Mouse (Mus musculus): ENCODE data around the gene Olfr73. TPM values are rescaled to one million over a fixed set of nuclear protein-coding genes. Genes with fewer than 3 reads are reported as not detected.
"Not testable (repeated sequence)": the region's sequence is repeated elsewhere in the genome, so short reads cannot be mapped to it uniquely, and the experiment has no call there.

Olfr73 gene
- polyA plus RNA-seq (2015; fragmentation: Nextera tagmentation; extraction: Ambion mirVana): not detected in 2 replicates

DNA sequence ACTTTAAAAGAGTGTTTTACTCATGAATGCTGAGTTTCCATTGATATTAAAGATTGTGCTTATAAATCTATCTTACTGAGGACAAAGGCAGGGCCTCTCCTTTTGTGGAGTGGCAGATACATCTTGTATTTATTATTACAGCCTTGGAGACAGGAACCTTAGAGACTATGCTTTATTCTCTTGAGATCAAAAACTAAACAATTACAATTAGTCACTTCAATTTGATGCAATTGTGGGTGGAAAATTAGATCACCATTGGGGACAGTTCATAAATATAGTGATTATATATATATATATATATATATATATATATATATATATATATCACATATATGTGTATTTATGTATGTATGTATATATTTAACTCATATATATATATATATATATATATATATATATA is at the start of gene Olfr73:
TSS of gene Olfr73 (minus strand) at position 101 of the 400 bp plus-strand sequence.
- no peak within 1 kb of the TSS for H3K4me3 ChIP-seq (ENCODE audit: low read length)
- no peak for ATAC-seq
- H3K4me1 ChIP-seq (ENCODE audit: control insufficient read depth, insufficient read depth, low read depth, low read length): no peaks in the 10 kb centered on the region
- H3K27me3 ChIP-seq (replicated peaks; ENCODE audit: control insufficient read depth, insufficient read depth, low read length): no peaks in the 10 kb centered on the region
- no peak within 1 kb of the TSS for H3K9ac ChIP-seq (ENCODE audit: low read depth, low read length)
- no peaks in the 10 kb centered on the region for H3K9me3 ChIP-seq (ENCODE audit: control insufficient read depth, low read length)
- no peak within 1 kb of the TSS for H3K27ac ChIP-seq (ENCODE audit: low read depth, low read length)
- H3K36me3 ChIP-seq (ENCODE audit: control insufficient read depth, insufficient read depth, low read length): no peaks in the 10 kb centered on the region
- H3K4me2 ChIP-seq (ENCODE audit: low read length): no peak within 1 kb of the TSS

DNA sequence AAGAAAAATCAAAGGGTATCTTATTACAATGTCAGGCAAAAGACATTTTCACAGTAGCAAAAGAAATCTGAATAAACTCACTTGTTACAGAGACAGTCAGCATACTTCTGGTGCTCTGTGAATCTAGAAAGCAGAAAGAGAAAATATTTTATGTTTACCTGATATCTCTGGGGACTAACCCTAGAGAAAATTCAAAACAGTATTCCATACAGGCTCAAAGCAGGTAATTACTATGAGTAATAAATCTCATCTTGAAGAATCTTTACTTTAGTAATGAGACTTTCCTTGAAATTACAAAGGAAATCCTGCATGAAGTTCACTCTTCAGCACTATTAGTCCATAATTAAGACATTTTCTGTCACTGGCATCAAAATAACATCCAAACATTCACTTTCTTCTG is 34.2 kb upstream of the Olfr73 start, which contains the start of gene Olfr1163:
TSS of gene Olfr1163 (minus strand) at position 101 of the 400 bp plus-strand sequence.
- Histone ChIP-seq H3K36me3 (ENCODE audit: control insufficient read depth, insufficient read depth, low read length) (no peaks in the 10 kb centered on the region), H3K27ac (ENCODE audit: low read depth, low read length) (no peak within 1 kb of the TSS), H3K27me3 (replicated peaks; ENCODE audit: control insufficient read depth, insufficient read depth, low read length) (no peaks in the 10 kb centered on the region), H3K9ac (ENCODE audit: low read depth, low read length) (no peak within 1 kb of the TSS), H3K4me1 (ENCODE audit: control insufficient read depth, insufficient read depth, low read depth, low read length) (no peaks in the 10 kb centered on the region), H3K4me3 (ENCODE audit: low read length) (no peak within 1 kb of the TSS), H3K9me3 (ENCODE audit: control insufficient read depth, low read length) (no peaks in the 10 kb centered on the region), H3K4me2 (ENCODE audit: low read length) (no peak within 1 kb of the TSS)
- no peak for ATAC-seq

DNA sequence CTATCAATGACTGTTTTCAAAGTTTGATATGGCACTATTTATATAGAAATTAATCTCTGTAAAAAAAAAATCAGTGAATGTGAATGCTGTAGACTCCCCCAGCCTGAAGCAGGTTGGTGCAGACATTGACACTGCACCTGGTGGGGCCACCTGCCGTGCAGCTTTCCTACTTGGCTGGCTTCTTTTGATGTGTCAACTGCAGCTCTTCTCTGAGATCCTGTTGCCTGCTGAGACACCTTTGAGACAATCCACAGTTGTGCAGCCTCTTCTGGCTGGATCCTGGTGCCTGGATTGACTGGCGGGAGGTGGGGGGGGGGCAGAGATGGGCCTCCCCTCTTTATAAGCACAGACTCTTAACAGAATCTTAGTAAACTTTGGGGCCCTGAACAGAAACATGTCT is 26.1 kb upstream of the Olfr73 start:
- Histone ChIP-seq H3K9me3 (ENCODE audit: control insufficient read depth, low read length) (no peaks in the 10 kb centered on the region), H3K27ac (ENCODE audit: low read depth, low read length) (no peak overlapping the region), H3K4me2 (ENCODE audit: low read length) (no peak overlapping the region), H3K36me3 (ENCODE audit: control insufficient read depth, insufficient read depth, low read length) (no peaks in the 10 kb centered on the region), H3K4me1 (ENCODE audit: control insufficient read depth, insufficient read depth, low read depth, low read length) (no peaks in the 10 kb centered on the region), H3K27me3 (replicated peaks; ENCODE audit: control insufficient read depth, insufficient read depth, low read length) (no peaks in the 10 kb centered on the region), H3K9ac (ENCODE audit: low read depth, low read length) (no peak overlapping the region), H3K4me3 (ENCODE audit: low read length) (no peak overlapping the region)
- no peak for ATAC-seq
- WGBS: 74% methylated on average over 2 of the region's 2 CpGs

DNA sequence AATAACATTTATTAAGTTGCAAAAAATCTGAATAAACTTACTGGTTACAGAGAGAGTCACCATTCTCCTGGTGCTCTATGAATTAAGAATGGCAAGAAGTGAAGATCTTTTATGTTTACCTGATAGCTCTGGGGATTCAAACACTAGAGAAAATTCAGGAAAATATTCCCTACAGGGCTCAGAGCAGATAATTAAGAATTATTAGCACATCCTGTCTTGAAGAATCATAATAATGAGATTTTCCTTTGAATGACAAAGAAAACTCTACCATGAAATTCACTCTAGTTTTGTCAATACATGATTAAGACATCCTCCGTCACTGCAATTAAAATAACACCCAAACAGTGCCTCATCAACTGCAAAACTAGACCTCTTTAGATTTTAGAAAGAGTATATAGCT is 13.5 kb upstream of the Olfr73 start, which contains the start of gene Olfr1162:
TSS of gene Olfr1162 (minus strand) at position 101 of the 400 bp plus-strand sequence.
- H3K27ac ChIP-seq (ENCODE audit: low read depth, low read length): no peak within 1 kb of the TSS
- 82% methylated on average over 1 of the region's 1 CpGs for whole genome bisulfite sequencing

DNA sequence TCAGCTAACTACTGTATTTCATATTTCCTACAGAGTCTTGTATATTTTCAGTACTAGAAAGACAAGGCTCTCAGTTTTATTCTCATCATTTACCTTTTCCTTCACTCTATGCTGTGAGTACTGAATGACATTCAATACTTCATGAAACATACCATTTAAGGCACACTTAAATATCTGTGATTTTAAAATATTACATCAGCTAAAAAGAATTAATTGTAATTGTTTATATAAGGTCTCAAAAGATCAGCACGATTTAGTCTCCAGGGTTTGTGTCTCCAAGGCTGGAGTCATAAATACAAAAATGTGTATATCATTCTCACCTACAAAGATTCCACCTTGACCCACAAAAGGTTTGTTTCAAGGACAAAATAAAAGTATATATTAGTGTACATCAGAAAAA is 15.0 kb downstream of the Olfr73 start, which contains the start of gene Olfr1161:
TSS of gene Olfr1161 (plus strand) at position 301 of the 400 bp plus-strand sequence.
- not testable (repeated sequence) for H3K27me3 ChIP-seq (replicated peaks; ENCODE audit: control insufficient read depth, insufficient read depth, low read length); ATAC-seq
- 89% methylated on average over 1 of the region's 1 CpGs for WGBS

More for the DNA sequence above, 13.5 kb upstream of the Olfr73 start, which contains the start of gene Olfr1162:
- H3K36me3 ChIP-seq (ENCODE audit: control insufficient read depth, insufficient read depth, low read length): no peaks in the 10 kb centered on the region
- H3K4me1 ChIP-seq (ENCODE audit: control insufficient read depth, insufficient read depth, low read depth, low read length): no peaks in the 10 kb centered on the region
- ATAC-seq: no peak
- no peaks in the 10 kb centered on the region for H3K9me3 ChIP-seq (ENCODE audit: control insufficient read depth, low read length)
- no peaks in the 10 kb centered on the region for H3K27me3 ChIP-seq (replicated peaks; ENCODE audit: control insufficient read depth, insufficient read depth, low read length)
- no peak within 1 kb of the TSS for H3K9ac ChIP-seq (ENCODE audit: low read depth, low read length)
- H3K4me3 ChIP-seq (ENCODE audit: low read length): no peak within 1 kb of the TSS
- H3K4me2 ChIP-seq (ENCODE audit: low read length): no peak within 1 kb of the TSS

DNA sequence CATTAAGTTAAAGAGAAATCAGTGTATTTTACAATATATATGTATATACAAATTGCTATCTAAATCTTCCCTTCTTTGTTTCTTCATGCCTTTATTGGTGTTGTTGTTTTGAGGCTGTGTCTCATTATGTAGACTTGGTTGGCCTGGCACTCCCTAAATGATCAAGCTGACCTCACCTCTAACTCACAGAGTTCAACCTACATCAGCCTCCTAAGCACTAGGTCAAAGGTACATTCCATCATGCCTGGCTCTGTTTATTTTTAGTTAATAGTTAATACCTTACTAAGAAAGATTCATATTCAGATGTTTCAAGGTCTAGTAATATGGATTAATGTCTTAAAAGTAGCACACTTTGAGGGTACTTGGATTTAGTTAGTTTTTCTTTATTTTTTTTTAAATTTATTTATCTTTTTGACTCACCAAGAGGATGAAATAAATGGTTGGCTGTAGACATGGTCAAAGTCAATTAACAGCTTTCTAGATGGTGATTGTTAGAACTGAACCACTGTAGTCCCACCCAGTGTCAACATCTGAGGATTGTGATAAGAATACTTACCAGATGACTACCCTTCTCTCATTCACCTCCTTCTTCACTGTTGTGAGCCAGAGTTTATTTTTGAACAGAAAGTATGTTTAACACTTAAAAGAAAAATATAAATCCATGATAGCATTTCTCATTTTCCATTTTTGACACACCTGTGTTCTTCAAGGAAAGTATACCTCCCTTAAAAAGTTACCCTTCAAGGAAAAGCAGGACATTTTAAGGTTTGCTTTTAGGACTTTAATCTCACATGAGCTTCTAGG is 29.8 kb downstream of the Olfr73 start, which contains the start of gene Olfr1160:
TSS of gene Olfr1160 (minus strand) at position 754 of the 804 bp plus-strand sequence.
- no peaks in the 10 kb centered on the region for H3K27me3 ChIP-seq (replicated peaks; ENCODE audit: control insufficient read depth, insufficient read depth, low read length)
- no peak for ATAC-seq

More for the DNA sequence above, 15.0 kb downstream of the Olfr73 start, which contains the start of gene Olfr1161:
- H3K36me3 ChIP-seq (ENCODE audit: control insufficient read depth, insufficient read depth, low read length); H3K4me1 ChIP-seq (ENCODE audit: control insufficient read depth, insufficient read depth, low read depth, low read length); H3K27ac ChIP-seq (ENCODE audit: low read depth, low read length); H3K4me3 ChIP-seq (ENCODE audit: low read length); H3K9me3 ChIP-seq (ENCODE audit: control insufficient read depth, low read length); H3K9ac ChIP-seq (ENCODE audit: low read depth, low read length); H3K4me2 ChIP-seq (ENCODE audit: low read length): not testable (repeated sequence)

DNA sequence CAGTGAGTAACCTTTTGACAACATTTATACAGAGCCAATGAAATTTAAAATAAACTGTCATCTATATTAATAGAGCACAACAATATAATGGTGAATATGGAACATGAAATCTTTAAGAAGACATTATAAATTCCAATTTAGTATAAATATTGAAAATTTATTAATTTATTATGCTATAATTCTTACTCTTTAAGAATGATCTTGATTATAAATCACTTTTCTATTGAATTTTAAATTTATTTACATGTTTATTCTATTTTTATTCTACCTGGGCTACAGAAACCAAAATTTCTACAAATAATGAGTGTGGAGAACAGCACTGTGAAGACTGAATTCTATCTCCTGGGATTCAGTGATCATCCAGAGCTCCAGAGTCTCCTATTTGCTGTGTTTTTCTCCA is 47.7 kb downstream of the Olfr73 start, which contains the start of gene Olfr1158:
TSS of gene Olfr1158 (plus strand) at position 301 of the 400 bp plus-strand sequence.
- H3K27ac ChIP-seq (ENCODE audit: low read depth, low read length): no peak within 1 kb of the TSS
- no peaks in the 10 kb centered on the region for H3K9me3 ChIP-seq (ENCODE audit: control insufficient read depth, low read length)
- H3K4me2 ChIP-seq (ENCODE audit: low read length): no peak within 1 kb of the TSS
- H3K4me3 ChIP-seq (ENCODE audit: low read length): no peak within 1 kb of the TSS
- no peak within 1 kb of the TSS for H3K9ac ChIP-seq (ENCODE audit: low read depth, low read length)
- H3K4me1 ChIP-seq (ENCODE audit: control insufficient read depth, insufficient read depth, low read depth, low read length): no peaks in the 10 kb centered on the region
- ATAC-seq: no peak
- no peaks in the 10 kb centered on the region for H3K36me3 ChIP-seq (ENCODE audit: control insufficient read depth, insufficient read depth, low read length)
- H3K27me3 ChIP-seq (replicated peaks; ENCODE audit: control insufficient read depth, insufficient read depth, low read length): no peaks in the 10 kb centered on the region

More for the DNA sequence above, 29.8 kb downstream of the Olfr73 start, which contains the start of gene Olfr1160:
- Histone ChIP-seq H3K9ac (ENCODE audit: low read depth, low read length) (no peak within 1 kb of the TSS), H3K4me2 (ENCODE audit: low read length) (no peak within 1 kb of the TSS), H3K9me3 (ENCODE audit: control insufficient read depth, low read length) (no peaks in the 10 kb centered on the region; the same call in 1 of the 2 replicates), H3K4me3 (ENCODE audit: low read length) (no peak within 1 kb of the TSS), H3K4me1 (ENCODE audit: control insufficient read depth, insufficient read depth, low read depth, low read length) (no peaks in the 10 kb centered on the region), H3K36me3 (ENCODE audit: control insufficient read depth, insufficient read depth, low read length) (no peaks in the 10 kb centered on the region), H3K27ac (ENCODE audit: low read depth, low read length) (no peak within 1 kb of the TSS)

Other genes with a start within 250 kb of the Olfr73 start
- not detected in 2 replicates for gene Olfr1143, start 237.1 kb downstream of the Olfr73 start, polyA plus RNA-seq (2015; fragmentation: Nextera tagmentation; extraction: Ambion mirVana)
- gene Olfr1145, start 227.9 kb downstream of the Olfr73 start, polyA plus RNA-seq (2015; fragmentation: Nextera tagmentation; extraction: Ambion mirVana): not detected in 2 replicates
- not detected in 2 replicates for gene Olfr1148, start 207.2 kb downstream of the Olfr73 start, polyA plus RNA-seq (2015; fragmentation: Nextera tagmentation; extraction: Ambion mirVana)
- not detected in 2 replicates for gene Olfr1150-ps1, start 193.7 kb downstream of the Olfr73 start, polyA plus RNA-seq (2015; fragmentation: Nextera tagmentation; extraction: Ambion mirVana)
- not detected in 2 replicates for gene Olfr1151, start 181.8 kb downstream of the Olfr73 start, polyA plus RNA-seq (2015; fragmentation: Nextera tagmentation; extraction: Ambion mirVana)
- gene Olfr1152, start 171.2 kb downstream of the Olfr73 start, polyA plus RNA-seq (2015; fragmentation: Nextera tagmentation; extraction: Ambion mirVana): 0.02 TPM in 1 of 2 replicates, not detected in the other
- gene Olfr1153, start 142.7 kb downstream of the Olfr73 start, polyA plus RNA-seq (2015; fragmentation: Nextera tagmentation; extraction: Ambion mirVana): not detected in 2 replicates
- not detected in 2 replicates for gene Olfr1154, start 132.5 kb downstream of the Olfr73 start, polyA plus RNA-seq (2015; fragmentation: Nextera tagmentation; extraction: Ambion mirVana)
- not detected in 2 replicates for gene Olfr1155, start 92.6 kb downstream of the Olfr73 start, polyA plus RNA-seq (2015; fragmentation: Nextera tagmentation; extraction: Ambion mirVana)
- gene Olfr1156, start 84.6 kb downstream of the Olfr73 start, polyA plus RNA-seq (2015; fragmentation: Nextera tagmentation; extraction: Ambion mirVana): not detected in 2 replicates
- not detected in 2 replicates for gene Olfr1157, start 69.4 kb downstream of the Olfr73 start, polyA plus RNA-seq (2015; fragmentation: Nextera tagmentation; extraction: Ambion mirVana)
- gene Olfr74, start 63.0 kb downstream of the Olfr73 start, polyA plus RNA-seq (2015; fragmentation: Nextera tagmentation; extraction: Ambion mirVana): not detected in 2 replicates
- not detected in 2 replicates for gene Olfr1158, start 47.6 kb downstream of the Olfr73 start, polyA plus RNA-seq (2015; fragmentation: Nextera tagmentation; extraction: Ambion mirVana)
- not detected in 2 replicates for gene Olfr1160, start 29.4 kb downstream of the Olfr73 start, polyA plus RNA-seq (2015; fragmentation: Nextera tagmentation; extraction: Ambion mirVana)
- gene Olfr1161, start 14.9 kb downstream of the Olfr73 start, polyA plus RNA-seq (2015; fragmentation: Nextera tagmentation; extraction: Ambion mirVana): not detected in 2 replicates
- not detected in 2 replicates for gene Olfr1162, start 13.4 kb upstream of the Olfr73 start, polyA plus RNA-seq (2015; fragmentation: Nextera tagmentation; extraction: Ambion mirVana)
- gene Olfr1163, start 34.1 kb upstream of the Olfr73 start, polyA plus RNA-seq (2015; fragmentation: Nextera tagmentation; extraction: Ambion mirVana): not detected in 2 replicates
- gene Olfr1164, start 56.3 kb upstream of the Olfr73 start, polyA plus RNA-seq (2015; fragmentation: Nextera tagmentation; extraction: Ambion mirVana): not detected in 2 replicates
- gene Olfr1166, start 90.6 kb upstream of the Olfr73 start, polyA plus RNA-seq (2015; fragmentation: Nextera tagmentation; extraction: Ambion mirVana): not detected in 2 replicates
- not detected in 2 replicates for gene Olfr1167, start 117.5 kb upstream of the Olfr73 start, polyA plus RNA-seq (2015; fragmentation: Nextera tagmentation; extraction: Ambion mirVana)
- gene Olfr1168, start 144.2 kb upstream of the Olfr73 start, polyA plus RNA-seq (2015; fragmentation: Nextera tagmentation; extraction: Ambion mirVana): not detected in 2 replicates
- not detected in 2 replicates for gene Olfr1170, start 190.6 kb upstream of the Olfr73 start, polyA plus RNA-seq (2015; fragmentation: Nextera tagmentation; extraction: Ambion mirVana)
- not detected in 2 replicates for gene Olfr1173, start 242.2 kb upstream of the Olfr73 start, polyA plus RNA-seq (2015; fragmentation: Nextera tagmentation; extraction: Ambion mirVana)

Data from hindbrain, embryonic 16.5 days (tissue).